Mouse (Mus musculus) heart, postnatal 4 days (tissue): ENCODE results near the gene Ccr1. TPM values are rescaled to one million over a fixed set of nuclear protein-coding genes. Genes with fewer than 3 reads are reported as not detected.
"Not testable (repeated sequence)": the region's sequence is repeated elsewhere in the genome, so short reads cannot be mapped to it uniquely, and the experiment has no call there.

Experiments
- DNase-seq: peaks from one replicate; pipeline ENCODE4 v3.0.0; 2021
- total RNA-seq, 2 experiments: library from RNA; stranded (reverse); gene quantifications; 2 replicates each; pipeline ENCODE4 v1.2.3; 2021

Ccr1 gene
- total RNA-seq = under 1 TPM; 0.77 to 0.79 TPM

GRCm38 (mm10) chr9:123968290-123968912 lies at the start of gene Ccr1:
Gene Ccr1 (minus strand): TSS chr9:123968692.
- no peak for DNase-seq

GRCm38 (mm10) chr9:124016048-124016447 lies 47.6 kb upstream of the Ccr1 start:
- DNase-seq = no peak

- no peak for DNase-seq
Measured at GRCm38 (mm10) chr9:124014985-124015652, 46.6 kb upstream of the Ccr1 start.

- no peak for DNase-seq
Measured at GRCm38 (mm10) chr9:124013270-124013669, 44.8 kb upstream of the Ccr1 start.

GRCm38 (mm10) chr9:124012691-124013090 lies 44.2 kb upstream of the Ccr1 start:
- no peak for DNase-seq

- no peak for DNase-seq
Measured at GRCm38 (mm10) chr9:123999784-124000183, 31.3 kb upstream of the Ccr1 start.

GRCm38 (mm10) chr9:123997719-123998118 lies 29.2 kb upstream of the Ccr1 start:
- DNase-seq = no peak

- DNase-seq = no peak
Measured at GRCm38 (mm10) chr9:123991312-123991906, 22.9 kb upstream of the Ccr1 start.

- DNase-seq = no peak
Measured at GRCm38 (mm10) chr9:123989671-123990070, 21.2 kb upstream of the Ccr1 start.

- DNase-seq = no peak
Measured at GRCm38 (mm10) chr9:123986217-123986616, 17.7 kb upstream of the Ccr1 start.

- DNase-seq = no peak
Measured at GRCm38 (mm10) chr9:123984943-123985342, 16.5 kb upstream of the Ccr1 start.

- DNase-seq = no peak
Measured at GRCm38 (mm10) chr9:123982720-123983119, 14.2 kb upstream of the Ccr1 start.

GRCm38 (mm10) chr9:123981909-123982308 lies 13.4 kb upstream of the Ccr1 start:
- DNase-seq = no peak

GRCm38 (mm10) chr9:123980858-123981475 lies 12.5 kb upstream of the Ccr1 start:
- not testable (repeated sequence) for DNase-seq

GRCm38 (mm10) chr9:123978308-123978707 lies 9.8 kb upstream of the Ccr1 start, which contains the start of gene Ccr1l1:
Gene Ccr1l1 (minus strand): TSS chr9:123978408.
- DNase-seq = no peak

GRCm38 (mm10) chr9:123976876-123977663 lies 8.6 kb upstream of the Ccr1 start:
- DNase-seq = no peak

- no peak for DNase-seq
Measured at GRCm38 (mm10) chr9:123975630-123976029, 7.1 kb upstream of the Ccr1 start.

GRCm38 (mm10) chr9:123966858-123967495 lies 1.5 kb downstream of the Ccr1 start:
- DNase-seq = not testable (repeated sequence)

GRCm38 (mm10) chr9:123964776-123965175 lies 3.7 kb downstream of the Ccr1 start:
- no peak for DNase-seq

- no peak for DNase-seq
Measured at GRCm38 (mm10) chr9:123960161-123960560, 8.3 kb downstream of the Ccr1 start.

GRCm38 (mm10) chr9:123957911-123958413 lies 10.5 kb downstream of the Ccr1 start:
- no peak for DNase-seq

GRCm38 (mm10) chr9:123956892-123957291 lies 11.6 kb downstream of the Ccr1 start:
- no peak for DNase-seq
